Mouse (Mus musculus) inflammation-experienced regulatory T-cells (primary cell): ENCODE measurements around the gene Acad12. TPM values are rescaled to one million over a fixed set of nuclear protein-coding genes. Genes with fewer than 3 reads are reported as not detected.

Experiments
- polyA plus RNA-seq, 2 experiments: library from polyadenylated mRNA; unstranded; fragments of 100-300 nt; shearing (Covaris generic); gene quantifications; one replicate each; pipeline ENCODE4 v1.2.1; 2017

The Acad12 gene
- polyA plus RNA-seq, result 1 to 10 TPM; 2.2 to 7.6 TPM

GRCm38 (mm10) chr5:121618592-121619513 lies at the start of gene Acad12:
TSS of gene Acad12 (minus strand) at chr5:121618938.

GRCm38 (mm10) chr5:121660059-121660896 lies 41.5 kb upstream of the Acad12 start, which contains the start of the genes Acad10 and Brap:
TSS of gene Acad10 (minus strand) at chr5:121660514.
TSS of gene Brap (plus strand) at chr5:121660563.

DNA sequence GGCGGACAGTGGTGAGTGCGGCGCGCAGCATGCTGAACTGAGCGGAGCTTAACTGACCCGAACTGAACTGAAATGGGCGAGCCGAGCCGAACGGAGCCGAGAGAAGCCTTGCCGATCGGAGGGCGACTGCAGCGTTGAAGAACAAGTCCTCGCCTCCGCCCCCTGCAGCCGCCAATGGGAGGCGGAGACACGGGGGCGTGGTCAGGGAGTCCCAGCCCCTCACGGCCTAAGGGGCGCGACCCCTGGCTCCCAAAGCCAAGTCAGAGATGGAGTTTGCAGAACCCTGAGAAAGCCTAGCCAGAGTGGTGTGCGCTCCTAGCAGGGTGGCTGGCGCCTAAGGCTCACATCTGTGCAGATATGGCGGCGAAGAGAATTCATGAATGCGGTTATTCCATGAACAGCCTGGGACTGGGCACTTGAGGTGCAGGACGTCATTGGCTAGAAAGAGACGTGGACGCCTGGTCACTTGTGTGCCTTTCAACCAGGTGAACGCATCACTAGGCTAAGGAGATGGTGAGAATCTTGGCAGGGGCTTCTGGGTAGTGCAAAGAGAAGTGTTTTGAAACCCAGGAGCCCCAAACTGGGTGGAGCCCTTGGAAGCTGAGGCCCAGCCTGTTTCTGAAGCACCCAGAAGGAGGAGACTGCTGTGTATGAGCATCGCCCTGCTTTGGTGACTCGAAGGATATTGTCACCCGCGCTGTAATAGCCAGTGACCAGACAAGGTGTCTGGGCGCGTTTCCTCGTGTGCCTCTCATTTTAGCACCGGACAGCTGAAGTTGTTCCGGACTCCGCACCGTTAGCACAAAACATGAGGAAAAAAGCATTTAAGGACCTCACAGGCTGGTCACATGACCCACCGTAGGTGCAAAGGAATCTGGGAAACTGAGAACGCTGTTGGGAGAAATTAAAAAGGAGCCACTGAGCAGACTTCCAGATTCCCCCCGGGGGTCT lies 25.0 kb downstream of the Acad12 start, which contains the start of gene Aldh2:
TSS of gene Aldh2 (minus strand) at position 374 of the 951 bp plus-strand sequence.

Other genes starting within 250 kb of the Acad12 start
- gene Trafd1, start 233.3 kb downstream of the Acad12 start, polyA plus RNA-seq, result 10 to 100 TPM; 51.1 to 53.6 TPM
- gene Naa25, start 221.0 kb downstream of the Acad12 start, polyA plus RNA-seq, result 10 to 100 TPM; 32.9 to 45.0 TPM
- gene Tmem116, start 167.0 kb downstream of the Acad12 start, polyA plus RNA-seq, result 1 to 10 TPM; 1.6 to 2.5 TPM
- gene Erp29, start 166.4 kb downstream of the Acad12 start, polyA plus RNA-seq, result 10 to 100 TPM; 54.3 to 68.4 TPM
- gene Adam1b, start 115.5 kb downstream of the Acad12 start, polyA plus RNA-seq, result under 1 TPM in 1 of 2 experiments, not detected in 1; 0.06 TPM
- gene Adam1a, start 73.5 kb downstream of the Acad12 start, polyA plus RNA-seq, result 1 to 10 TPM in 1 of 2 experiments, under 1 TPM in 1; 0.83 to 2.2 TPM
- gene Gm42878, start 73.5 kb downstream of the Acad12 start, polyA plus RNA-seq, result under 1 TPM in 1 of 2 experiments, not detected in 1; 0.55 TPM
- 10 to 100 TPM; 48.0 to 60.5 TPM for gene Mapkapk5, start 73.0 kb downstream of the Acad12 start, polyA plus RNA-seq
- gene Aldh2, start 25.1 kb downstream of the Acad12 start, polyA plus RNA-seq, result 10 to 100 TPM; 22.1 to 30.5 TPM
- gene Acad10, start 41.6 kb upstream of the Acad12 start, polyA plus RNA-seq, result 10 to 100 TPM in 1 of 2 experiments, 1 to 10 TPM in 1; 6.6 to 10.1 TPM
- 10 to 100 TPM; 58.0 to 73.6 TPM for gene Brap, start 41.6 kb upstream of the Acad12 start, polyA plus RNA-seq
- 10 to 100 TPM; 48.1 to 67.6 TPM for gene Atxn2, start 92.4 kb upstream of the Acad12 start, polyA plus RNA-seq
- gene Sh2b3, start 218.7 kb upstream of the Acad12 start, polyA plus RNA-seq, result 10 to 100 TPM; 53.5 to 56.6 TPM
- gene Pheta1, start 230.0 kb upstream of the Acad12 start, polyA plus RNA-seq, result 1 to 10 TPM; 5.1 to 7.2 TPM